Mouse (Mus musculus) lung, embryonic 15.5 days (tissue): ENCODE results near the gene Actr8. TPM values are rescaled to one million over a fixed set of nuclear protein-coding genes. Genes with fewer than 3 reads are reported as not detected.
A peak's percentile ranks its signal among the peaks of the same experiment; 100 is the strongest.

Experiments used
- ATAC-seq: fragments of 200-750 bp; cut with Nextera tagmentation; 2 replicates; pipeline ENCODE4 v1.8.0; 2017; ENCODE audit warnings: moderate number of reproducible peaks, borderline replicate concordance; ENCODE audit not compliant: low FRiP score, low TSS enrichment; ENCODE audit errors: extremely low read depth
- H3K27ac ChIP-seq: fragments of 300-500 bp; sonication (generic); 2 replicates; pipeline ENCODE4 v1.5.1; 2015; ENCODE audit warnings: moderate library complexity, mild to moderate bottlenecking, inconsistent platforms
- H3K27me3 ChIP-seq: fragments of 300-500 bp; sonication (generic); 2 replicates; pipeline ENCODE4 v1.6.1; 2015; ENCODE audit warnings: inconsistent platforms
- H3K36me3 ChIP-seq: fragments of 300-500 bp; sonication (generic); 2 replicates; pipeline ENCODE4 v1.6.1; 2015; ENCODE audit warnings: inconsistent platforms
- H3K4me1 ChIP-seq: fragments of 300-500 bp; sonication (generic); 2 replicates; pipeline ENCODE4 v1.6.1; 2015; ENCODE audit warnings: inconsistent platforms
- H3K4me2 ChIP-seq: fragments of 300-500 bp; sonication (generic); 2 replicates; pipeline ENCODE4 v1.6.1; 2015; ENCODE audit warnings: inconsistent platforms, mild to moderate bottlenecking, moderate library complexity
- H3K4me3 ChIP-seq: fragments of 300-500 bp; sonication (generic); 2 replicates; pipeline ENCODE4 v1.5.1; 2015; ENCODE audit warnings: mild to moderate bottlenecking, inconsistent platforms
- H3K9ac ChIP-seq: fragments of 300-500 bp; sonication (generic); 2 replicates; pipeline ENCODE4 v1.6.1; 2015; ENCODE audit warnings: inconsistent platforms
- H3K9me3 ChIP-seq: fragments of 300-500 bp; sonication (generic); 2 replicates; pipeline ENCODE4 v1.6.1; 2016; ENCODE audit warnings: inconsistent platforms
- WGBS: fragments of 180-500 bp; shearing (Covaris S2); methylation state at CpG from one replicate; pipeline ENCODE4 v1.1.7; 2015; 5-methylcytosine and 5-hydroxymethylcytosine counted together
- polyA plus RNA-seq: library from polyadenylated mRNA; unstranded; fragments of >200 nt; fragmentation: Nextera tagmentation; extraction: Ambion mirVana; gene quantifications from 2 replicates; pipeline ENCODE4 v1.2.1, GENCODE M21; 2015

Actr8 gene
- polyA plus RNA-seq, 1 experiment from 2014 or later = 69.8 TPM

- no peak overlapping the region for H3K4me2 ChIP-seq
- H3K36me3 ChIP-seq = peaks cover 47% of the 10 kb centered on the region
- no peaks in the 10 kb centered on the region for H3K9me3 ChIP-seq
- H3K27me3 ChIP-seq = no peaks in the 10 kb centered on the region
- 0 out of 2 replicates have a peak, but pooled peaks cover 9% of the 10 kb centered on the region for H3K4me1 ChIP-seq
- H3K4me3 ChIP-seq = no peak overlapping the region
- no peak overlapping the region for H3K9ac ChIP-seq
- ATAC-seq = no peak
- no peak overlapping the region for H3K27ac ChIP-seq
Observed at GRCm38 (mm10) chr14:29997345-29997744, 19.2 kb downstream of the Actr8 start.

- no peaks in the 10 kb centered on the region for H3K9me3 ChIP-seq
- no peak overlapping the region for H3K4me3 ChIP-seq
- ATAC-seq = no peak
- peaks cover 32% of the 10 kb centered on the region for H3K36me3 ChIP-seq
- H3K27me3 ChIP-seq = no peaks in the 10 kb centered on the region
- H3K27ac ChIP-seq = no peak overlapping the region
- H3K9ac ChIP-seq = no peak overlapping the region
- H3K4me2 ChIP-seq = no peak overlapping the region
- WGBS = 78% methylated on average over 13 of the region's 13 CpGs
- 0 out of 2 replicates have a peak, but pooled peaks cover 9% of the 10 kb centered on the region for H3K4me1 ChIP-seq
Observed at GRCm38 (mm10) chr14:29998747-29999474, 20.8 kb downstream of the Actr8 start.

GRCm38 (mm10) chr14:29999475-29999811 lies 21.3 kb downstream of the Actr8 start:
- H3K4me1 ChIP-seq = 0 out of 2 replicates have a peak, but pooled peaks cover 9% of the 10 kb centered on the region
- no peaks in the 10 kb centered on the region for H3K27me3 ChIP-seq
- WGBS = 76% methylated on average over 3 of the region's 3 CpGs
- no peak overlapping the region for H3K27ac ChIP-seq
- H3K4me2 ChIP-seq = no peak overlapping the region
- no peak overlapping the region for H3K4me3 ChIP-seq
- peaks cover 26% of the 10 kb centered on the region for H3K36me3 ChIP-seq
- H3K9ac ChIP-seq = no peak overlapping the region
- no peaks in the 10 kb centered on the region for H3K9me3 ChIP-seq
- ATAC-seq = no peak

GRCm38 (mm10) chr14:30008733-30009575 lies 30.8 kb downstream of the Actr8 start, which contains the start of the genes Il17rb and Chdh:
Il17rb (minus strand) TSS chr14:30008896.
Chdh (plus strand) TSS chr14:30009023.
- Histone ChIP-seq H3K27ac (0 out of 2 replicates have a peak within 1 kb of the TSS, but pooled peaks have one; percentile 34), H3K4me1 (peaks cover 24% of the 10 kb centered on the region), H3K27me3 (no peaks in the 10 kb centered on the region), H3K9ac (peak within 1 kb of the TSS; percentile 42; the same call in 1 of the 2 replicates), H3K4me2 (peak within 1 kb of the TSS; percentile 93), H3K36me3 (no peaks in the 10 kb centered on the region), H3K4me3 (peak within 1 kb of the TSS; percentile 44), H3K9me3 (no peaks in the 10 kb centered on the region)
- peak; percentile 81 for ATAC-seq
- WGBS = 7% methylated on average over 53 of the region's 54 CpGs

DNA sequence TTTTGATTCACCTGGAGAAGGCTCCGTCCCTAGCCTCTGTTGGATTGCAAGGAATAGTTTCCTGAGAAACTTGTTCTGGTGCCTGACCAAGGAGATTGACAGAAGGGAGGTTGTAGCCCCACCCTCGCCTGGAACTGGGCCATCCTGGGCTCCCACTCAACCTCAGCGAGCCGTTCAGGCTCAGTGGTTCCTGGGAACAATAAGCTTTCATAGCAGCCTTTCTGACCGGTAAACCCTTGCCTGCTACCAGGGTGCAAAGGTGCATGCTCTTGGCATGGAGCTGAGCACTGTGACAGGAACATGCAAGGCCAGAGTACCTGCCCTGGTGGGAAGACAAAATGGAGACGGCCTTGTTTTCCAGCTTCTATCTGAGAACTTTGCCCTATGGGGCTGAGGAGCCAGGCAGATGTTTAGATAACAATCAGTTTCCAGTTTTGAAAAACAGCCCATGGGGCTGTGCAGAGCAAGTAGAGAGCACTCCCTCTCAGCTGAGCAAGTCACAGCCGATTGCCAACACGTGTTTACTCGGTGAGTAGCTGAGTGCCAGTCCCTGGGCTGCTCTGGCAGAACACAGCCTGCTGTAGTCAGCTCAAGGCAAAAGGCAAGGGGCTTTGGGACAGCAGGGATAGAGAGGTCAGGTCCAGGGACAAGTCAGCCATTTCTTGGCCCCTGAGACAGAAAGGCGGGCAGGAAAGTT lies 31.9 kb downstream of the Actr8 start:
- ATAC-seq = peak; percentile 36
- H3K27ac ChIP-seq = peak overlapping the region; percentile 34; the same call in 1 of the 2 replicates
- no peaks in the 10 kb centered on the region for H3K27me3 ChIP-seq
- H3K4me3 ChIP-seq = peak overlapping the region; percentile 44; the same call in 1 of the 2 replicates
- no peaks in the 10 kb centered on the region for H3K9me3 ChIP-seq
- H3K4me2 ChIP-seq = peak overlapping the region; percentile 93
- peaks cover 24% of the 10 kb centered on the region for H3K4me1 ChIP-seq
- WGBS = 42% methylated on average over 10 of the region's 10 CpGs
- H3K36me3 ChIP-seq = no peaks in the 10 kb centered on the region
- no peak overlapping the region for H3K9ac ChIP-seq

GRCm38 (mm10) chr14:30011886-30012560 lies 33.9 kb downstream of the Actr8 start:
- 64% methylated on average over 10 of the region's 10 CpGs for WGBS

DNA sequence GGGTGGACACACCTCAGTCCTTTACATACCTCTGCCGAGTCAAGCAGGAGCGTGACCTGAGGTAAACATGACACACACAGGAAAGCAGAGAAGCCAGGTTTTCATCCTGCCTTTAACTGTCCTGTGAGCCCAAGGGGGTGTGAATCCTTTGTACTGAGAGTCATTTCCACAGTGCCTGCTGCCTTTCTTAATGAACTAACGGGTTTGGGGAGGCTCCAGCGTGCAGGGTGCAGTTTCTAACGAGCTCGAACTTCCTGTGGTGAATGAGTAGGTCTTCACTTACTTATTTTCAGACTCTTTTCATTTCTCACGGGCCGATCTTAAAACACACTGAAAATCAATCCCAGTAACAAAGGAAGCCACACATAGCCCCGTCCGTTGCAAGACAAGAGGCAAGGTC lies 36.4 kb downstream of the Actr8 start:
- H3K27me3 ChIP-seq = no peaks in the 10 kb centered on the region
- H3K27ac ChIP-seq = no peak overlapping the region
- H3K36me3 ChIP-seq = no peaks in the 10 kb centered on the region
- no peak overlapping the region for H3K9ac ChIP-seq
- WGBS = 67% methylated on average over 10 of the region's 10 CpGs
- H3K4me3 ChIP-seq = no peak overlapping the region
- no peak for ATAC-seq
- H3K4me2 ChIP-seq = no peak overlapping the region
- H3K4me1 ChIP-seq = peaks cover 14% of the 10 kb centered on the region
- H3K9me3 ChIP-seq = no peaks in the 10 kb centered on the region

More at GRCm38 (mm10) chr14:30011886-30012560, 33.9 kb downstream of the Actr8 start:
- H3K4me1 ChIP-seq = peaks cover 24% of the 10 kb centered on the region
- no peaks in the 10 kb centered on the region for H3K27me3 ChIP-seq
- H3K36me3 ChIP-seq = no peaks in the 10 kb centered on the region
- no peak for ATAC-seq
- no peaks in the 10 kb centered on the region for H3K9me3 ChIP-seq
- no peak overlapping the region for H3K9ac ChIP-seq
- H3K27ac ChIP-seq = no peak overlapping the region
- no peak overlapping the region for H3K4me2 ChIP-seq
- H3K4me3 ChIP-seq = no peak overlapping the region

DNA sequence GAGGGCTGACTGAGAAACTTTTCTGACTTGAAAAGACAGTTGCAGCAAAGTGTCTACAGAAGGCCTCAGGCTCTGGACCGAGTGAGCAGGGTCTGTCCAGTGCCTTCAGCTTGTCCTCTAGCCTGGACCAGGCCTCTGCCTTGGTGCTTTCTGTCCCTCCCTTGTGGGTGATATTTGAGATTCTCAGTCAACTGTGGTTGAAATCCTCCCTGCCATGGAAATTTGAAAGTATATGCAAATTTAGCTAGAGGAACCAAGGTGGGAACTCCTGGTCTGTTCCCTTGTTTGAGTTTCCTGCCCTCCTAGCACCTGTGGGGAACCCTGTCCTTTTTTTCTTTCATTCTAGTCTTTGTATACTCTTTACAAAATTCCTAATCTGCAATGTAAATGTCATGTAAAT lies 36.9 kb downstream of the Actr8 start:
- peaks cover 8% of the 10 kb centered on the region for H3K4me1 ChIP-seq
- no peak overlapping the region for H3K4me3 ChIP-seq
- H3K27ac ChIP-seq = no peak overlapping the region
- no peak for ATAC-seq
- H3K9ac ChIP-seq = no peak overlapping the region
- H3K27me3 ChIP-seq = no peaks in the 10 kb centered on the region
- no peaks in the 10 kb centered on the region for H3K9me3 ChIP-seq
- 58% methylated on average over 1 of the region's 1 CpGs for WGBS
- H3K4me2 ChIP-seq = no peak overlapping the region
- H3K36me3 ChIP-seq = no peaks in the 10 kb centered on the region

- 78% methylated on average over 5 of the region's 5 CpGs for WGBS
- Histone ChIP-seq H3K4me3 (no peak overlapping the region), H3K4me1 (no peaks in the 10 kb centered on the region), H3K4me2 (no peak overlapping the region), H3K36me3 (no peaks in the 10 kb centered on the region), H3K9ac (no peak overlapping the region), H3K9me3 (no peaks in the 10 kb centered on the region), H3K27ac (no peak overlapping the region), H3K27me3 (no peaks in the 10 kb centered on the region)
- ATAC-seq = no peak
Observed at GRCm38 (mm10) chr14:30016666-30017065, 38.5 kb downstream of the Actr8 start.

DNA sequence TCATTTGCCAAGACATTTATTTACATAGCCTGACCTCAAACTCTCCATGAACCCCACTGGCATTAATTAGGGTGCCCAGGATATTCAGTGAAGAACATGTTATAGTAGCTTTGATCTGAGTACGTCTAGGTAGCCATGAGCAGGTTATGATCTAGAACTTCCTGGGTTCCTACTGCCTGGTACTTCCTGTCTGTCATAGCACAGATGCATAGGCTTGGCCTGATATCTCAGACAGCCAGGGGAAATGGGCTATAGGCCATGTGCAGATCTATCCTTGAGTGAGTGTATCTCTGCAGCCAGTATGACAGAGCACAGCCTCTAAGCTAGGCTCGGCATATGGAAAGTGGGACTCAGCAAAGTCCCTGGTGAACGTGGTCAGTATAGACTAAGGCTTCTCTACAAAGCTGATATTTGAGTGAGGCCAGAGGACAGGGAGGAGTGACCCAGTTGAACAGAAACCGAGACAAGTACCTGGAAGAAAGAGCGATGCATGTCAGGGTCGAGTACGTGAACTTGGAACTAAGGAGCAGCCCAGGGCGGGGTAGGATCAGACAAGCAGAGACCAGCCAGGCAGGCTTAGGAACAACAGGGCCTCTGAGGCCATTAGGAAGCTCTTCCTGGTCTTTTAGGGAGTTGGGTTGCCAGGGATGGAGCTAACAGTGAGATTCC lies 39.8 kb downstream of the Actr8 start:
- no peaks in the 10 kb centered on the region for H3K9me3 ChIP-seq
- H3K27ac ChIP-seq = no peak overlapping the region
- no peak for ATAC-seq
- WGBS = 80% methylated on average over 8 of the region's 8 CpGs
- H3K27me3 ChIP-seq = no peaks in the 10 kb centered on the region
- no peak overlapping the region for H3K4me3 ChIP-seq
- no peaks in the 10 kb centered on the region for H3K36me3 ChIP-seq
- H3K4me1 ChIP-seq = no peaks in the 10 kb centered on the region
- no peak overlapping the region for H3K4me2 ChIP-seq
- no peak overlapping the region for H3K9ac ChIP-seq

GRCm38 (mm10) chr14:30018463-30018801 lies 40.3 kb downstream of the Actr8 start:
- Histone ChIP-seq H3K9me3 (no peaks in the 10 kb centered on the region), H3K27ac (no peak overlapping the region), H3K4me3 (no peak overlapping the region), H3K9ac (no peak overlapping the region), H3K4me1 (no peaks in the 10 kb centered on the region), H3K27me3 (no peaks in the 10 kb centered on the region), H3K4me2 (no peak overlapping the region), H3K36me3 (no peaks in the 10 kb centered on the region)
- no peak for ATAC-seq
- WGBS = 88% methylated on average over 4 of the region's 4 CpGs
